Mouse (Mus musculus) testis, postnatal 10 days (tissue): Measurements from ENCODE around the gene Sh3rf3.
"Not testable (repeated sequence)": the region's sequence is repeated elsewhere in the genome, so short reads cannot be mapped to it uniquely, and the experiment has no call there.

ENCODE experiments used
- DNase-seq: peaks from one replicate; pipeline ENCODE4 v3.0.0; 2021; ENCODE audit warnings: low spot score

Gene Sh3rf3

GRCm38 (mm10) chr10:58982546-58983154, 169.5 kb downstream of the Sh3rf3 start:
- no peak for DNase-seq

- DNase-seq, result no peak
Observed at GRCm38 (mm10) chr10:58991611-58992010, 178.5 kb downstream of the Sh3rf3 start.

- DNase-seq, result no peak
Observed at GRCm38 (mm10) chr10:58994726-58995125, 181.6 kb downstream of the Sh3rf3 start.

- no peak for DNase-seq
Observed at GRCm38 (mm10) chr10:58995132-58995531, 182.0 kb downstream of the Sh3rf3 start.

- no peak for DNase-seq
Observed at GRCm38 (mm10) chr10:59002361-59002760, 189.2 kb downstream of the Sh3rf3 start.

- DNase-seq, result no peak
Observed at GRCm38 (mm10) chr10:59011415-59011814, 198.3 kb downstream of the Sh3rf3 start.

- DNase-seq, result no peak
Observed at GRCm38 (mm10) chr10:59013618-59014017, 200.5 kb downstream of the Sh3rf3 start.

- no peak for DNase-seq
Observed at GRCm38 (mm10) chr10:59019302-59019973, 206.3 kb downstream of the Sh3rf3 start.

- no peak for DNase-seq
Observed at GRCm38 (mm10) chr10:59050434-59050833, 237.3 kb downstream of the Sh3rf3 start.

GRCm38 (mm10) chr10:59056294-59056693, 243.1 kb downstream of the Sh3rf3 start:
- DNase-seq, result no peak

- DNase-seq, result no peak
Observed at GRCm38 (mm10) chr10:59066804-59067203, 253.6 kb downstream of the Sh3rf3 start.

- DNase-seq, result no peak
Observed at GRCm38 (mm10) chr10:59072827-59073226, 259.7 kb downstream of the Sh3rf3 start.

- DNase-seq, result no peak
Observed at GRCm38 (mm10) chr10:59076681-59077080, 263.5 kb downstream of the Sh3rf3 start.

- no peak for DNase-seq
Observed at GRCm38 (mm10) chr10:59077909-59078308, 264.8 kb downstream of the Sh3rf3 start.

- no peak for DNase-seq
Observed at GRCm38 (mm10) chr10:59085604-59086003, 272.4 kb downstream of the Sh3rf3 start.

- no peak for DNase-seq
Observed at GRCm38 (mm10) chr10:59086578-59086977, 273.4 kb downstream of the Sh3rf3 start.

GRCm38 (mm10) chr10:59089861-59090621, 276.9 kb downstream of the Sh3rf3 start:
- DNase-seq, result no peak

- no peak for DNase-seq
Observed at GRCm38 (mm10) chr10:59090622-59090971, 277.4 kb downstream of the Sh3rf3 start.

GRCm38 (mm10) chr10:59091556-59091955, 278.4 kb downstream of the Sh3rf3 start:
- DNase-seq, result no peak

- DNase-seq, result no peak
Observed at GRCm38 (mm10) chr10:59091988-59092387, 278.8 kb downstream of the Sh3rf3 start.

GRCm38 (mm10) chr10:59103076-59103475, 289.9 kb downstream of the Sh3rf3 start:
- DNase-seq, result not testable (repeated sequence)

- no peak for DNase-seq
Observed at GRCm38 (mm10) chr10:59104683-59105082, 291.5 kb downstream of the Sh3rf3 start.

GRCm38 (mm10) chr10:59105885-59106284, 292.7 kb downstream of the Sh3rf3 start:
- no peak for DNase-seq
